9 mouse cellular contexts compared by ENCODE assay signal in genomic region chr11:53737573-53737946, GRCm38 (mm10). TPM values are rescaled to one million over a fixed set of nuclear protein-coding genes. Genes with fewer than 3 reads are reported as not detected.
DNase-seq lines count a peak whose midpoint lies in the region; ATAC-seq and TF ChIP-seq lines count a peak whose summit lies in the region.
"Had no signal": no experiment of that assay in that cellular context is flagged by ENCODE, and none has a peak within 500 bp of the region (broad histone marks: within the 10 kb centered on the region; RNA-seq: fewer than 3 reads in every experiment).

No protein-coding gene starts in this region.

- no peak for TF ChIP-seq POLR2A in spleen, adult 2 months (IDR thresholded peaks at IDR 0.05; ENCODE audit: low read depth, low read length)

- H3K9ac ChIP-seq in hindbrain, embryonic 12.5 days = no peak overlapping the region
- no peak overlapping the region for H3K9ac ChIP-seq in forebrain, embryonic 13.5 days
- no peak overlapping the region for H3K9ac ChIP-seq in lung, postnatal 0 days (replicated peaks; ENCODE audit: low read depth)
- H3K9ac ChIP-seq: limb, embryonic 12.5 days had no signal

- peak; percentile 72 for TF ChIP-seq CTCF in lung, postnatal 0 days (IDR thresholded peaks at IDR 0.05)
- peak; percentile 32; the same call in 1 of the 2 replicates for TF ChIP-seq CTCF in spleen, adult 2 months (IDR thresholded peaks at IDR 0.05; ENCODE audit: extremely low read depth, insufficient read depth, insufficient read length, insufficient replicate concordance)

- DNase-seq in hindbrain, embryonic 10.5 days (ENCODE audit: low spot score) = peak; percentile 42
- peak; percentile 48 for DNase-seq in adrenal gland, postnatal 25 days
- peak; percentile 55 for DNase-seq in layer of hippocampus, adult 9-11 months
- peak; percentile 66 for DNase-seq in lung, postnatal 0 days (ENCODE audit: low spot score)
- peak in 1 of 2 experiments; percentile 56 for DNase-seq in spleen, adult 2 months (ENCODE audit: low read depth in 1 of 2, low spot score in 2 of 2)

- H3K27ac ChIP-seq in hindbrain, embryonic 10.5 days = no peak overlapping the region
- no peak overlapping the region for H3K27ac ChIP-seq in hindbrain, embryonic 12.5 days
- no peak overlapping the region for H3K27ac ChIP-seq in forebrain, embryonic 13.5 days
- 0 out of 2 replicates have a peak overlapping the region, but pooled peaks have one; percentile 45 for H3K27ac ChIP-seq in lung, postnatal 0 days (ENCODE audit: low read length)
- H3K27ac ChIP-seq in spleen, adult 2 months (ENCODE audit: insufficient read depth, low read length) = no peak overlapping the region
- H3K27ac ChIP-seq: limb, embryonic 12.5 days had no signal

- H3K27me3 ChIP-seq in hindbrain, embryonic 10.5 days (ENCODE audit: insufficient read depth, poor library complexity, severe bottlenecking) = no peaks in the 10 kb centered on the region
- no peaks in the 10 kb centered on the region; the same call in 1 of the 2 replicates for H3K27me3 ChIP-seq in hindbrain, embryonic 12.5 days
- H3K27me3 ChIP-seq in forebrain, embryonic 13.5 days = no peaks in the 10 kb centered on the region
- H3K27me3 ChIP-seq in lung, postnatal 0 days (replicated peaks; ENCODE audit: insufficient read depth, low read length) = no peaks in the 10 kb centered on the region
- no peaks in the 10 kb centered on the region for H3K27me3 ChIP-seq in spleen, adult 2 months (ENCODE audit: control insufficient read depth, insufficient read depth, low read length)
- H3K27me3 ChIP-seq: limb, embryonic 12.5 days had no signal

- no peak for ATAC-seq in hindbrain, embryonic 12.5 days (ENCODE audit: low FRiP score)
- 0 out of 2 replicates have a peak, but pooled peaks have one; percentile 66 for ATAC-seq in forebrain, embryonic 13.5 days
- ATAC-seq in hematopoietic stem cell, adult 5-6 weeks (replicated peaks in 1 of 2; ENCODE audit: insufficient read depth in 1 of 2, low FRiP score in 2 of 2, low TSS enrichment in 1 of 2, low read depth in 1 of 2, poor library complexity in 2 of 2, severe bottlenecking in 2 of 2) = peak; percentile 52 to 71; a peak in 1 of 4 replicates
- peak; percentile 74 for ATAC-seq in lung, postnatal 0 days

- no peak for TF ChIP-seq EP300 in lung, postnatal 0 days (IDR thresholded peaks at IDR 0.05)

- H3K9me3 ChIP-seq in hindbrain, embryonic 10.5 days = no peaks in the 10 kb centered on the region
- H3K9me3 ChIP-seq in hindbrain, embryonic 12.5 days (replicated peaks) = no peaks in the 10 kb centered on the region
- no peaks in the 10 kb centered on the region for H3K9me3 ChIP-seq in forebrain, embryonic 13.5 days (replicated peaks)
- H3K9me3 ChIP-seq in lung, postnatal 0 days (ENCODE audit: low read length) = no peaks in the 10 kb centered on the region
- H3K9me3 ChIP-seq: limb, embryonic 12.5 days had no signal

- no peak overlapping the region for H3K4me2 ChIP-seq in hindbrain, embryonic 12.5 days (replicated peaks)
- H3K4me2 ChIP-seq in forebrain, embryonic 13.5 days = no peak overlapping the region
- no peak overlapping the region for H3K4me2 ChIP-seq in lung, postnatal 0 days (replicated peaks; ENCODE audit: low read depth, low read length)
- H3K4me2 ChIP-seq: limb, embryonic 12.5 days had no signal

- no peak overlapping the region for H3K4me3 ChIP-seq in hindbrain, embryonic 10.5 days
- H3K4me3 ChIP-seq in hindbrain, embryonic 12.5 days = no peak overlapping the region
- H3K4me3 ChIP-seq in forebrain, embryonic 13.5 days = no peak overlapping the region
- H3K4me3 ChIP-seq in lung, postnatal 0 days (ENCODE audit: low read depth, low read length) = no peak overlapping the region
- no peak overlapping the region for H3K4me3 ChIP-seq in spleen, adult 2 months (ENCODE audit: extremely low read depth, insufficient read depth, insufficient read length)
- H3K4me3 ChIP-seq: limb, embryonic 12.5 days had no signal

- no peaks in the 10 kb centered on the region for H3K36me3 ChIP-seq in hindbrain, embryonic 10.5 days
- H3K36me3 ChIP-seq in hindbrain, embryonic 12.5 days = no peaks in the 10 kb centered on the region
- no peaks in the 10 kb centered on the region for H3K36me3 ChIP-seq in forebrain, embryonic 13.5 days (ENCODE audit: poor library complexity, severe bottlenecking)
- H3K36me3 ChIP-seq in lung, postnatal 0 days (ENCODE audit: insufficient read depth, low read length) = no peaks in the 10 kb centered on the region
- H3K36me3 ChIP-seq in spleen, adult 2 months (ENCODE audit: control insufficient read depth, insufficient read depth, low read length) = no peaks in the 10 kb centered on the region
- H3K36me3 ChIP-seq: limb, embryonic 12.5 days had no signal

- WGBS in hindbrain, embryonic 10.5 days = 50% methylated on average over 6 of the region's 6 CpGs
- WGBS in hindbrain, embryonic 12.5 days = 43% methylated on average over 6 of the region's 6 CpGs
- 39% methylated on average over 6 of the region's 6 CpGs for WGBS in forebrain, embryonic 13.5 days
- 21% methylated on average over 6 of the region's 6 CpGs for WGBS in lung, postnatal 0 days
- WGBS in spleen, adult 2 months = 33% methylated on average over 6 of the region's 6 CpGs

- peaks cover 5% of the 10 kb centered on the region; the same call in 1 of the 2 replicates for H3K4me1 ChIP-seq in hindbrain, embryonic 10.5 days (replicated peaks)
- H3K4me1 ChIP-seq in hindbrain, embryonic 12.5 days = no peaks in the 10 kb centered on the region
- no peaks in the 10 kb centered on the region for H3K4me1 ChIP-seq in forebrain, embryonic 13.5 days
- H3K4me1 ChIP-seq in lung, postnatal 0 days (ENCODE audit: insufficient read depth, low read depth, low read length) = no peaks in the 10 kb centered on the region
- H3K4me1 ChIP-seq in spleen, adult 2 months (ENCODE audit: control insufficient read depth, insufficient read depth, insufficient read length) = peaks cover 2% of the 10 kb centered on the region; the same call in 1 of the 2 replicates
- H3K4me1 ChIP-seq: limb, embryonic 12.5 days had no signal

RNA-seq across cellular contexts. Expression of gene Il5, which starts 17.0 kb away (rescaled TPM):
- polyA plus RNA-seq in hindbrain, embryonic 10.5 days (2016; fragmentation: Nextera tagmentation; extraction: Ambion mirVana) = not detected in 2 replicates
- not detected in 2 replicates for polyA plus RNA-seq in hindbrain, embryonic 12.5 days (2016; fragmentation: Nextera tagmentation; extraction: Ambion mirVana)
- total RNA-seq in adrenal gland, postnatal 25 days (2021) = not detected in 2 replicates
- polyA plus RNA-seq in forebrain, embryonic 13.5 days (2015; fragmentation: Nextera tagmentation; extraction: Ambion mirVana) = not detected in 2 replicates
- total RNA-seq in hematopoietic stem cell, adult 5-6 weeks (2017) = not detected in 2 replicates
- not detected in 2 replicates for polyA plus RNA-seq in lung, postnatal 0 days (2015; fragmentation: Nextera tagmentation; extraction: Ambion mirVana)
- polyA plus RNA-seq in spleen, adult 2 months (2012; rRNA removed) = not detected in 2 replicates
- polyA plus RNA-seq: limb, embryonic 12.5 days had no signal

RNA-seq across cellular contexts. Expression of gene Rad50, which starts 30.4 kb away (rescaled TPM):
- polyA plus RNA-seq in hindbrain, embryonic 10.5 days (2016; fragmentation: Nextera tagmentation; extraction: Ambion mirVana) = 13.7 and 21.9 TPM in 2 replicates
- polyA plus RNA-seq in hindbrain, embryonic 12.5 days (2016; fragmentation: Nextera tagmentation; extraction: Ambion mirVana) = 18.5 and 21.4 TPM in 2 replicates
- 19.7 and 22.0 TPM in 2 replicates for total RNA-seq in adrenal gland, postnatal 25 days (2021)
- polyA plus RNA-seq in forebrain, embryonic 13.5 days (2015; fragmentation: Nextera tagmentation; extraction: Ambion mirVana) = 17.7 and 18.2 TPM in 2 replicates
- 86.1 and 112 TPM in 2 replicates for total RNA-seq in hematopoietic stem cell, adult 5-6 weeks (2017)
- polyA plus RNA-seq in lung, postnatal 0 days (2015; fragmentation: Nextera tagmentation; extraction: Ambion mirVana) = 18.1 and 19.4 TPM in 2 replicates
- 4.1 and 4.2 TPM in 2 replicates for polyA plus RNA-seq in spleen, adult 2 months (2012; rRNA removed)

RNA-seq across cellular contexts. Expression of gene Irf1, which starts 32.3 kb away (rescaled TPM):
- 3.6 and 4.2 TPM in 2 replicates for polyA plus RNA-seq in hindbrain, embryonic 10.5 days (2016; fragmentation: Nextera tagmentation; extraction: Ambion mirVana)
- 4.1 and 4.5 TPM in 2 replicates for polyA plus RNA-seq in hindbrain, embryonic 12.5 days (2016; fragmentation: Nextera tagmentation; extraction: Ambion mirVana)
- total RNA-seq in adrenal gland, postnatal 25 days (2021) = 30.4 and 33.8 TPM in 2 replicates
- 2.6 and 2.7 TPM in 2 replicates for polyA plus RNA-seq in forebrain, embryonic 13.5 days (2015; fragmentation: Nextera tagmentation; extraction: Ambion mirVana)
- 128 and 150 TPM in 2 replicates for total RNA-seq in hematopoietic stem cell, adult 5-6 weeks (2017)
- polyA plus RNA-seq in lung, postnatal 0 days (2015; fragmentation: Nextera tagmentation; extraction: Ambion mirVana) = 52.5 and 64.9 TPM in 2 replicates
- polyA plus RNA-seq in spleen, adult 2 months (2012; rRNA removed) = 111 and 222 TPM in 2 replicates

RNA-seq across cellular contexts. Expression of gene Gm17334, which starts 35.4 kb away (rescaled TPM):
- not detected in 2 replicates for polyA plus RNA-seq in hindbrain, embryonic 10.5 days (2016; fragmentation: Nextera tagmentation; extraction: Ambion mirVana)
- not detected in 2 replicates for polyA plus RNA-seq in hindbrain, embryonic 12.5 days (2016; fragmentation: Nextera tagmentation; extraction: Ambion mirVana)
- 1.9 TPM in 1 of 2 replicates, not detected in the other for total RNA-seq in adrenal gland, postnatal 25 days (2021)
- polyA plus RNA-seq in forebrain, embryonic 13.5 days (2015; fragmentation: Nextera tagmentation; extraction: Ambion mirVana) = not detected in 2 replicates
- 0.50 and 1.0 TPM in 2 replicates for total RNA-seq in hematopoietic stem cell, adult 5-6 weeks (2017)
- polyA plus RNA-seq in lung, postnatal 0 days (2015; fragmentation: Nextera tagmentation; extraction: Ambion mirVana) = 0.46 and 0.61 TPM in 2 replicates
- 1.2 TPM in 2 replicates for polyA plus RNA-seq in spleen, adult 2 months (2012; rRNA removed)
